16 mouse cellular contexts compared by ENCODE assay signal in genomic region chr4:119041616-119042015, GRCm38 (mm10).
A peak's percentile ranks its signal among the peaks of the same experiment; 100 is the strongest.
DNase-seq lines count a peak whose midpoint lies in the region; ATAC-seq lines count a peak whose summit lies in the region.
"Had no signal": no experiment of that assay in that cellular context is flagged by ENCODE, and none has a peak within 500 bp of the region (broad histone marks: within the 10 kb centered on the region; RNA-seq: fewer than 3 reads in every experiment).

No protein-coding gene starts in this region.

- H3K27ac ChIP-seq in kidney, embryonic 14.5 days (ENCODE audit: low read depth, low read length) = no peak overlapping the region
- H3K27ac ChIP-seq in liver, embryonic 15.5 days (replicated peaks) = peak overlapping the region; percentile 99
- H3K27ac ChIP-seq in hindbrain, embryonic 16.5 days (ENCODE audit: low read depth, low read length) = no peak overlapping the region
- H3K27ac ChIP-seq: embryonic facial prominence, embryonic 15.5 days; forebrain, embryonic 13.5 days; heart, adult 2 months; stomach, embryonic 15.5 days had no signal

- H3K4me2 ChIP-seq in kidney, embryonic 14.5 days (replicated peaks; ENCODE audit: low read depth, low read length) = no peak overlapping the region
- H3K4me2 ChIP-seq in liver, embryonic 15.5 days = peak overlapping the region; percentile 65
- H3K4me2 ChIP-seq in hindbrain, embryonic 16.5 days (ENCODE audit: low read length) = no peak overlapping the region
- H3K4me2 ChIP-seq: embryonic facial prominence, embryonic 15.5 days; forebrain, embryonic 13.5 days; stomach, embryonic 15.5 days had no signal

- WGBS in kidney, embryonic 14.5 days = 72% methylated on average over 6 of the region's 6 CpGs
- 60% methylated on average over 6 of the region's 6 CpGs for WGBS in liver, embryonic 15.5 days (ENCODE audit: insufficient replicate concordance)
- 62% methylated on average over 6 of the region's 6 CpGs for WGBS in hindbrain, embryonic 16.5 days

- ATAC-seq in erythroblast, adult 5-6 weeks (replicated peaks; ENCODE audit: low FRiP score, poor library complexity, severe bottlenecking) = no peak
- no peak for ATAC-seq in kidney, embryonic 14.5 days (ENCODE audit: low FRiP score, low TSS enrichment)
- no peak for ATAC-seq in liver, embryonic 15.5 days (ENCODE audit: insufficient read depth)
- no peak for ATAC-seq in hindbrain, embryonic 16.5 days
- ATAC-seq: CD4-positive, CD25-positive, alpha-beta regulatory T cell, adult 4 months; forebrain, embryonic 13.5 days had no signal

- peak; percentile 25 for DNase-seq in kidney, adult 18-20 months
- peak; percentile 39 for DNase-seq in kidney, postnatal 10 days
- DNase-seq: adrenal gland, postnatal 25 days; layer of hippocampus, adult 9-11 months; lung, postnatal 14 days had no signal

- H3K9me3 ChIP-seq in erythroblast, embryonic 14.5 days (ENCODE audit: control insufficient read depth, low read length) = peaks cover 4% of the 10 kb centered on the region
- no peaks in the 10 kb centered on the region for H3K9me3 ChIP-seq in kidney, embryonic 14.5 days (ENCODE audit: control insufficient read depth, low read length)
- no peaks in the 10 kb centered on the region for H3K9me3 ChIP-seq in liver, embryonic 15.5 days (replicated peaks)
- H3K9me3 ChIP-seq in hindbrain, embryonic 16.5 days (ENCODE audit: control insufficient read depth, low read length) = no peaks in the 10 kb centered on the region
- H3K9me3 ChIP-seq: embryonic facial prominence, embryonic 15.5 days; forebrain, embryonic 13.5 days; hindbrain, embryonic 10.5 days; stomach, embryonic 15.5 days had no signal

- H3K9ac ChIP-seq in kidney, embryonic 14.5 days (ENCODE audit: low read depth, low read length) = no peak overlapping the region
- H3K9ac ChIP-seq in liver, embryonic 15.5 days = peak overlapping the region; percentile 33
- no peak overlapping the region for H3K9ac ChIP-seq in hindbrain, embryonic 16.5 days (ENCODE audit: low read depth, low read length)
- H3K9ac ChIP-seq: embryonic facial prominence, embryonic 15.5 days; forebrain, embryonic 13.5 days; stomach, embryonic 15.5 days had no signal

- peaks cover 95% of the 10 kb centered on the region for H3K4me1 ChIP-seq in erythroblast, embryonic 14.5 days (ENCODE audit: control insufficient read depth)
- H3K4me1 ChIP-seq in kidney, embryonic 14.5 days (ENCODE audit: control insufficient read depth, insufficient read depth, low read length) = no peaks in the 10 kb centered on the region
- peaks cover 69% of the 10 kb centered on the region for H3K4me1 ChIP-seq in liver, embryonic 15.5 days (replicated peaks)
- H3K4me1 ChIP-seq in hindbrain, embryonic 16.5 days (ENCODE audit: control insufficient read depth, insufficient read depth, low read depth, low read length) = no peaks in the 10 kb centered on the region
- H3K4me1 ChIP-seq: embryonic facial prominence, embryonic 15.5 days; stomach, embryonic 15.5 days had no signal

- peaks cover 5% of the 10 kb centered on the region for H3K27me3 ChIP-seq in erythroblast, embryonic 14.5 days (ENCODE audit: control insufficient read depth)
- no peaks in the 10 kb centered on the region for H3K27me3 ChIP-seq in kidney, embryonic 14.5 days (ENCODE audit: control insufficient read depth, insufficient read depth, low read length)
- H3K27me3 ChIP-seq in liver, embryonic 15.5 days = peaks cover 13% of the 10 kb centered on the region; the same call in 1 of the 2 replicates
- no peaks in the 10 kb centered on the region for H3K27me3 ChIP-seq in hindbrain, embryonic 16.5 days (replicated peaks; ENCODE audit: control insufficient read depth, insufficient read depth, low read length)
- H3K27me3 ChIP-seq: embryonic facial prominence, embryonic 15.5 days; forebrain, embryonic 13.5 days; stomach, embryonic 15.5 days had no signal

- H3K36me3 ChIP-seq in erythroblast, embryonic 14.5 days (ENCODE audit: control insufficient read depth) = peaks cover 40% of the 10 kb centered on the region
- no peaks in the 10 kb centered on the region for H3K36me3 ChIP-seq in kidney, embryonic 14.5 days (ENCODE audit: control insufficient read depth, insufficient read depth, low read length)
- no peaks in the 10 kb centered on the region for H3K36me3 ChIP-seq in liver, embryonic 15.5 days (replicated peaks)
- no peaks in the 10 kb centered on the region for H3K36me3 ChIP-seq in hindbrain, embryonic 16.5 days (ENCODE audit: control insufficient read depth, insufficient read depth, low read length)
- H3K36me3 ChIP-seq: embryonic facial prominence, embryonic 15.5 days; hindbrain, embryonic 10.5 days; stomach, embryonic 15.5 days had no signal

- peak overlapping the region; percentile 74 for H3K4me3 ChIP-seq in erythroblast, embryonic 14.5 days (replicated peaks)
- H3K4me3 ChIP-seq in kidney, embryonic 14.5 days (ENCODE audit: low read length) = no peak overlapping the region
- no peak overlapping the region for H3K4me3 ChIP-seq in liver, embryonic 15.5 days (replicated peaks)
- H3K4me3 ChIP-seq in hindbrain, embryonic 16.5 days (ENCODE audit: low read length) = no peak overlapping the region
- H3K4me3 ChIP-seq: embryonic facial prominence, embryonic 15.5 days; forebrain, embryonic 13.5 days; heart, adult 2 months; hindbrain, embryonic 10.5 days; stomach, embryonic 15.5 days had no signal
